Mouse (Mus musculus) stomach, postnatal 0 days (tissue): ENCODE measurements around the gene Spn.

Source experiments
- CTCF ChIP-seq: IDR thresholded peaks from 2 replicates; pipeline ENCODE4 v1.5.1; 2016; ENCODE audit warnings: antibody characterized with exemption, low read depth, mild to moderate bottlenecking, moderate library complexity
- EP300 ChIP-seq: optimal IDR thresholded peaks from 2 replicates; pipeline ENCODE3; 2016; ENCODE audit warnings: antibody characterized with exemption

DNA sequence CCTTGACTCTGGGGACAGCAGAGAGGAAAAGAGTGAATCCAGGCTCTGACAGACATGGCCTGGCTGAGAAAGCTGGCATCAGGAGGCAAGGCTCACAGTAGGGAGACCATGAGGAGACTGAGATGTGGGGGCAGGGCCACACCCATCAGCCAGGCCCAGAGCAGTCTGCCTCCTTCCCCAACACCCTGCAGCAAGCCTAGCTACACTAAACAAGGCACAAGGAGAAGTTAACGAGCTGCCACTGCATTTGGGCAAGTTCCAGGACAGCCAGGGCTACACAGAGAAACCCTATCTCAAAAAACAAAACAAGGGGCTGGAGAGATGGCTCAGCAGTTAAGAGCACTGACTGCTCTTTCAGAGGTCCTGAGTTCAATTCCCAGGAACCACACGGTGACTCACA, 4.6 kb upstream of the Spn start:
- TF ChIP-seq CTCF: no peak
- TF ChIP-seq EP300: no peak
